Mouse (Mus musculus) myocyte (in vitro differentiated cells): ENCODE data around the gene 4930469K13Rik.

Experiments
- E2F4 ChIP-seq: IDR thresholded peaks from one replicate; pipeline ENCODE4 v1.6.1; 2011; ENCODE audit warnings: mild to moderate bottlenecking, control low read depth, moderate library complexity; ENCODE audit not compliant: insufficient read depth
- MAX ChIP-seq: IDR thresholded peaks from one replicate; pipeline ENCODE4 v1.6.1; 2011; ENCODE audit warnings: low read depth, mild to moderate bottlenecking, control low read depth
- POLR2A ChIP-seq: IDR thresholded peaks from one replicate; pipeline ENCODE4 v1.6.1; 2011; ENCODE audit warnings: low read depth, mild to moderate bottlenecking, control low read depth, moderate library complexity; ENCODE audit not compliant: insufficient read length
- POLR2AphosphoS2 ChIP-seq: IDR thresholded peaks from one replicate; pipeline ENCODE4 v1.6.1; 2011; ENCODE audit warnings: low read depth, control low read depth; ENCODE audit not compliant: insufficient read length
- REST ChIP-seq: IDR thresholded peaks from one replicate; pipeline ENCODE4 v1.6.1; 2011; ENCODE audit warnings: mild to moderate bottlenecking, control low read depth, moderate library complexity; ENCODE audit not compliant: insufficient read depth, insufficient read length
- TCF12 ChIP-seq: IDR thresholded peaks from one replicate; pipeline ENCODE4 v1.6.1; 2011; ENCODE audit warnings: mild to moderate bottlenecking, control low read depth; ENCODE audit not compliant: poor library complexity, insufficient read depth, severe bottlenecking
- USF1 ChIP-seq: IDR thresholded peaks from one replicate; pipeline ENCODE4 v1.6.1; 2011; ENCODE audit warnings: low read depth, mild to moderate bottlenecking, control low read depth, moderate library complexity

- TF ChIP-seq POLR2A (no peak), TCF12 (no peak), REST (no peak), MAX (no peak), E2F4 (no peak), POLR2AphosphoS2 (no peak), USF1 (no peak)
These were observed 58.3 kb downstream of the 4930469K13Rik start for GRCm38 (mm10) chr11:34040061-34040460.
